Mouse (Mus musculus) CH12.LX (cell line): ENCODE results near the gene Emc9. TPM values are rescaled to one million over a fixed set of nuclear protein-coding genes. Genes with fewer than 3 reads are reported as not detected.

Experiments used
- DNase-seq: peaks from one replicate; pipeline ENCODE4 v3.0.0-alpha.2; 2013; ENCODE audit errors: extremely low read depth
- H3K27ac ChIP-seq: 2 replicates; pipeline ENCODE4 v1.5.1; 2012; ENCODE audit warnings: low read depth, mild to moderate bottlenecking, control low read depth, moderate library complexity; ENCODE audit not compliant: insufficient read depth
- H3K27me3 ChIP-seq: replicated peaks from 2 replicates; pipeline ENCODE3; 2012; ENCODE audit warnings: inconsistent platforms
- H3K36me3 ChIP-seq, 2 experiments: replicated peaks in 1 of 2; 2 replicates each; pipeline versions ENCODE3 to v1.6.1; 2012; ENCODE audit warnings: inconsistent platforms in 1 of 2, low read length in 1 of 2, mild to moderate bottlenecking in 1 of 2, mixed read lengths in 1 of 2, moderate library complexity in 1 of 2; ENCODE audit not compliant: control insufficient read depth in 1 of 2, insufficient read depth in 1 of 2
- H3K4me1 ChIP-seq, 2 experiments: 2 replicates each; pipeline ENCODE4 v1.6.1; 2012; ENCODE audit warnings: inconsistent platforms in 1 of 2, moderate library complexity in 1 of 2; ENCODE audit not compliant: insufficient read depth in 2 of 2, control insufficient read depth in 1 of 2
- H3K4me2 ChIP-seq: 2 replicates; pipeline ENCODE4 v1.6.1; 2012; ENCODE audit warnings: low read depth, mild to moderate bottlenecking, control low read depth; ENCODE audit not compliant: poor library complexity, insufficient read depth, severe bottlenecking
- H3K4me3 ChIP-seq, 3 experiments: fragments of 150-350 bp in 1 of 3; sonication (generic) in 1 of 3; replicated peaks in 1 of 3; 2 replicates each; pipeline versions ENCODE3 to v1.5.1; 2011 to 2012; ENCODE audit warnings: low read depth in 2 of 3, low read length in 2 of 3, mild to moderate bottlenecking in 2 of 3, moderate library complexity in 2 of 3, control low read depth in 1 of 3, improper control_type of control experiment in 1 of 3, inconsistent platforms in 1 of 3, mixed read lengths in 1 of 3; ENCODE audit not compliant: poor library complexity in 1 of 3
- H3K79me2 ChIP-seq: replicated peaks from 2 replicates; pipeline ENCODE4 v1.6.1; 2012; ENCODE audit warnings: mild to moderate bottlenecking, moderate library complexity; ENCODE audit not compliant: control insufficient read depth, poor library complexity, insufficient read depth, severe bottlenecking; ENCODE audit errors: extremely low read depth
- H3K9ac ChIP-seq: 2 replicates; pipeline ENCODE4 v1.6.1; 2012; ENCODE audit warnings: low read depth, mild to moderate bottlenecking, control low read depth, moderate library complexity; ENCODE audit not compliant: insufficient read depth
- H3K9me3 ChIP-seq: replicated peaks from 2 replicates; pipeline ENCODE3; 2012; ENCODE audit warnings: low read length, inconsistent platforms, mixed read lengths
- BHLHE40 ChIP-seq: IDR thresholded peaks from 2 replicates; pipeline ENCODE4 v1.6.1; 2011; ENCODE audit warnings: mild to moderate bottlenecking, low read depth, low read length, improper control_type of control experiment
- CTCF ChIP-seq, 2 experiments: IDR thresholded peaks in 1 of 2; conservative IDR thresholded peaks in 1 of 2; 2 replicates each; pipeline ENCODE4 v1.5.1; 2011 to 2012; ENCODE audit warnings: low read depth in 2 of 2, low read length in 2 of 2, improper control_type of control experiment in 1 of 2, inconsistent platforms in 1 of 2, mild to moderate bottlenecking in 1 of 2, moderate library complexity in 1 of 2
- ETS1 ChIP-seq: conservative IDR thresholded peaks from 2 replicates; pipeline ENCODE4 v1.6.1; 2012; ENCODE audit warnings: low read depth, mild to moderate bottlenecking, inconsistent platforms, low read length, improper control_type of control experiment, moderate library complexity
- HCFC1 ChIP-seq: IDR thresholded peaks from 2 replicates; pipeline ENCODE4 v1.6.1; 2012; ENCODE audit warnings: low read depth, mild to moderate bottlenecking, inconsistent platforms, low read length, improper control_type of control experiment
- JUND ChIP-seq: conservative IDR thresholded peaks from 2 replicates; pipeline ENCODE4 v1.6.1; 2011; ENCODE audit warnings: low read depth, low read length, improper control_type of control experiment
- PAX5 ChIP-seq: IDR thresholded peaks from 2 replicates; pipeline ENCODE4 v1.6.1; 2012; ENCODE audit warnings: low read length, inconsistent platforms, mixed read lengths
- SMC3 ChIP-seq: IDR thresholded peaks from 2 replicates; pipeline ENCODE4 v1.6.1; 2011; ENCODE audit warnings: low read depth, low read length, improper control_type of control experiment
- ZKSCAN1 ChIP-seq: IDR thresholded peaks from 2 replicates; pipeline ENCODE4 v1.6.1; 2012; ENCODE audit warnings: low read depth, inconsistent platforms, low read length, improper control_type of control experiment, borderline replicate concordance
- ZNF384 ChIP-seq: IDR thresholded peaks from 2 replicates; pipeline ENCODE4 v1.6.1; 2012; ENCODE audit warnings: low read depth, low read length, improper control_type of control experiment, inconsistent platforms
- dilution Hi-C: fragments of 300-500 bp; cut with MboI; formaldehyde crosslinking; loops from 2 replicates; pipeline ENCODE4 v1.14.3; 2020; ENCODE audit warnings: low sequenced_read_pairs; ENCODE audit not compliant: extremely low pct_unique_long_range_greater_than_20kb, extremely low pct_ligation_motif_present
- in situ Hi-C: fragments of 300-500 bp; cut with MboI; formaldehyde crosslinking; loops from 3 replicates; pipeline ENCODE4 v1.14.3; 2019; ENCODE audit warnings: low sequenced_read_pairs, low pct_ligation_motif_present, low pct_unique_long_range_greater_than_20kb, mixed read lengths
- polyA plus RNA-seq: library from polyadenylated mRNA; unstranded; fragments of >175 nt; gene quantifications from 2 replicates; pipeline ENCODE4 v1.2.1, GENCODE M21; 2012; ENCODE audit warnings: low read depth; ENCODE audit not compliant: insufficient read length
- total RNA-seq, 2 experiments: library from RNA; depleted of rRNA; stranded (reverse); fragments of 300-350 nt in 1 of 2; fragments of >200 nt in 1 of 2; gene quantifications; 2 replicates each; pipeline ENCODE4 v1.2.3; 2012 to 2014

Emc9 gene
- total and polyA plus RNA-seq, 3 experiments: 1.7 to 9.6 (median 4.2) TPM

- no peaks in the 10 kb centered on the region for H3K27me3 ChIP-seq
- H3K79me2 ChIP-seq: peaks cover 3% of the 10 kb centered on the region; the same call in 1 of the 2 replicates
- H3K27ac ChIP-seq: no peak overlapping the region
- no peak overlapping the region for H3K4me3 ChIP-seq
- H3K4me1 ChIP-seq: peaks cover 2 to 22% of the 10 kb centered on the region in 2 experiments; a peak in 3 of 4 replicates
- H3K9me3 ChIP-seq: no peaks in the 10 kb centered on the region
- H3K4me2 ChIP-seq: no peak overlapping the region
- DNase-seq: no peak
- H3K9ac ChIP-seq: no peak overlapping the region
- in situ Hi-C loops: no loop called here
- dilution Hi-C loops: no loop called here
- peaks cover 4 to 17% of the 10 kb centered on the region in 2 experiments for H3K36me3 ChIP-seq
- TF ChIP-seq ZNF384 (peak; percentile 21; the same call in 1 of the 2 replicates), JUND (no peak)
- TF ChIP-seq, all 38 proteins: peak for 1
Measured at GRCm38 (mm10) chr14:55554635-55555034, 30.5 kb downstream of the Emc9 start.

- TF ChIP-seq ETS1 (no peak), SMC3 (no peak)
- no peaks in the 10 kb centered on the region for H3K9me3 ChIP-seq
- H3K4me2 ChIP-seq: no peak overlapping the region
- H3K9ac ChIP-seq: no peak overlapping the region
- H3K36me3 ChIP-seq: peaks cover 29 to 46% of the 10 kb centered on the region in 2 experiments
- peaks cover 0 to 9% of the 10 kb centered on the region in 2 experiments; a peak in 2 of 4 replicates for H3K4me1 ChIP-seq
- H3K27ac ChIP-seq: no peak overlapping the region
- no peaks in the 10 kb centered on the region for H3K27me3 ChIP-seq
- no peak for DNase-seq
- in situ Hi-C loops (no loop called here), dilution Hi-C loops (no loop called here)
- no peak overlapping the region for H3K4me3 ChIP-seq
- H3K79me2 ChIP-seq: no peaks in the 10 kb centered on the region
Measured at GRCm38 (mm10) chr14:55551794-55552193, 33.3 kb downstream of the Emc9 start.

- TF ChIP-seq ZKSCAN1 (no peak), BHLHE40 (no peak), HCFC1 (no peak), CTCF (conservative IDR thresholded peaks at IDR 0.05 in 1 of 2, IDR thresholded peaks at IDR 0.05 in 1 of 2; ENCODE audit: low read depth in 2 of 2, low read length in 2 of 2) (no peak), PAX5 (no peak)
- Histone ChIP-seq H3K9ac (no peak overlapping the region), H3K27ac (no peak overlapping the region), H3K27me3 (no peaks in the 10 kb centered on the region), H3K4me2 (no peak overlapping the region), H3K4me1 (peaks cover 0 to 7% of the 10 kb centered on the region in 2 experiments; a peak in 2 of 4 replicates), H3K36me3 (peaks cover 32 to 50% of the 10 kb centered on the region in 2 experiments), H3K79me2 (no peaks in the 10 kb centered on the region), H3K9me3 (no peaks in the 10 kb centered on the region), H3K4me3 (no peak overlapping the region)
- no peak for DNase-seq
- in situ Hi-C loops (no loop called here), dilution Hi-C loops (no loop called here)
Measured at GRCm38 (mm10) chr14:55551347-55551746, 33.8 kb downstream of the Emc9 start.
